11 mouse cellular contexts compared by ENCODE assay signal in the genomic region with DNA sequence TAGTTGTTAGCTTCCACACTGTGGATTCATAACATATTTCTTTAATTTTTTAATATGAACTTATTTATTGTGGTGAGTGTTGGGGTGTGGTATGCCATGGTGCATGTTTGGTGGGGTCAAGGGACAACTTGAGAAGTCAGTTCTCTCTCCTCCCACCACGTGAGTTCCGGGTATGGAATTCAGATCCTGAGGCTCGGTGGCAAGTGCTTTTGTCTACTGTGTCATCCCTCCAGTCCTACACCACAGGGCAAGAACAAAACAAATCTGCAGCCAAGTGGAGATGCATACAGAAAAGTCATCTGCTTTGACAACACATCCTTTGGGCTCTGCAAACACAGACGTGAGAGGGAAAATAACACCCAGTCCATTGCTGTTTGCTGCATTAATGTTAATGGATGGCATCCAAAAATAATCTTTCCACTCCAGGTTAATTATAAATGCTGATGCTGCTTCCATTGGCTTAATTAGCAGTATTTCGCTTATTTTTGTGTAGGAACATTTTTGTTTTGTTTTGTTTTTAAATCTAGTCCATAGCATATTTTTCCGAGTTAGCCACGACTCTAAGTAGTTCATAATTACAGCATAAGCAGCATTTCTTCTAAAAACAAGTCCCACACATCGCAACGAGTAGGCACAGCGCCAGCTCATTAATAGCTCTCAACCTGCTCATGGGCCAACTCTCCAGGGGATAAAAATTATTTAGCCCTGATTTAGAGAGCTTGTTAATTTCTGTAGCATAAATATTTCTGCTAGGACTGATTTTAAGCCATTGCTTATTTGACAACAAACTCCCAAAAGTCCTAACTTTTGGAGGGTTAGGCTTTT. TPM values are rescaled to one million over a fixed set of nuclear protein-coding genes. Genes with fewer than 3 reads are reported as not detected.
DNase-seq lines count a peak whose midpoint lies in the region; ATAC-seq and TF ChIP-seq lines count a peak whose summit lies in the region.
"Had no signal": no experiment of that assay in that cellular context is flagged by ENCODE, and none has a peak within 500 bp of the region (broad histone marks: within the 10 kb centered on the region; RNA-seq: fewer than 3 reads in every experiment).

No protein-coding gene starts in this region.

- no peak for ATAC-seq in midbrain, postnatal 0 days (ENCODE audit: low FRiP score)
- ATAC-seq in midbrain, embryonic 11.5 days (ENCODE audit: low FRiP score), result no peak
- ATAC-seq: CD4-positive, CD25-positive, alpha-beta regulatory T cell, adult 4 months; intestine, embryonic 15.5 days had no signal

- intact Hi-C loops in gastrocnemius, adult 2 months (cut with DNase I), result no loop called here
- intact Hi-C loops in left cerebral cortex, postnatal 25 days (cut with DNase I), result no loop called here
- intact Hi-C loops in gastrocnemius, postnatal 36 days (cut with DNase I), result no loop called here

- no peak for TF ChIP-seq CTCF in gastrocnemius, adult 2 months (IDR thresholded peaks at IDR 0.05)
- no peak for TF ChIP-seq CTCF in midbrain, postnatal 0 days (IDR thresholded peaks at IDR 0.05)

- H3K27me3 ChIP-seq in midbrain, postnatal 0 days (ENCODE audit: insufficient read depth, low read length), result no peaks in the 10 kb centered on the region
- no peaks in the 10 kb centered on the region for H3K27me3 ChIP-seq in midbrain, embryonic 11.5 days (ENCODE audit: control insufficient read depth, insufficient read depth, low read length)
- H3K27me3 ChIP-seq: intestine, embryonic 15.5 days had no signal

- H3K4me2 ChIP-seq in midbrain, postnatal 0 days (ENCODE audit: low read depth, low read length, poor library complexity, severe bottlenecking), result no peak overlapping the region
- no peak overlapping the region for H3K4me2 ChIP-seq in midbrain, embryonic 11.5 days
- H3K4me2 ChIP-seq: intestine, embryonic 15.5 days had no signal

- H3K9ac ChIP-seq in midbrain, postnatal 0 days (replicated peaks; ENCODE audit: low read length, poor library complexity, severe bottlenecking), result no peak overlapping the region
- H3K9ac ChIP-seq in midbrain, embryonic 11.5 days (ENCODE audit: low read length), result no peak overlapping the region
- H3K9ac ChIP-seq: intestine, embryonic 15.5 days had no signal

- H3K4me3 ChIP-seq in gastrocnemius, adult 2 months, result no peak overlapping the region
- H3K4me3 ChIP-seq in midbrain, postnatal 0 days (ENCODE audit: low read depth, low read length), result no peak overlapping the region
- no peak overlapping the region for H3K4me3 ChIP-seq in midbrain, embryonic 11.5 days (ENCODE audit: low read depth, low read length)
- H3K4me3 ChIP-seq: intestine, embryonic 15.5 days had no signal

- H3K36me3 ChIP-seq in midbrain, postnatal 0 days (ENCODE audit: insufficient read depth, low read length), result no peaks in the 10 kb centered on the region
- no peaks in the 10 kb centered on the region for H3K36me3 ChIP-seq in midbrain, embryonic 11.5 days (ENCODE audit: control insufficient read depth, insufficient read depth, low read length)
- H3K36me3 ChIP-seq: intestine, embryonic 15.5 days had no signal

- peak overlapping the region; percentile 38; the same call in 1 of the 2 replicates for H3K27ac ChIP-seq in gastrocnemius, adult 2 months
- no peak overlapping the region for H3K27ac ChIP-seq in midbrain, postnatal 0 days (ENCODE audit: low read depth, low read length)
- no peak overlapping the region for H3K27ac ChIP-seq in midbrain, embryonic 11.5 days (ENCODE audit: low read depth, low read length)
- H3K27ac ChIP-seq: intestine, embryonic 15.5 days had no signal

- DNase-seq in gastrocnemius, adult 2 months, result no peak
- no peak for DNase-seq in gastrocnemius, postnatal 25 days
- DNase-seq in midbrain, postnatal 0 days (ENCODE audit: low spot score), result peak; percentile 70
- DNase-seq in midbrain, embryonic 11.5 days (ENCODE audit: low spot score, missing footprints), result no peak
- DNase-seq in left cerebral cortex, postnatal 25 days (ENCODE audit: low spot score in 2 of 2), result peak; percentile 23 to 49
- no peak for DNase-seq in thymus, postnatal 10 days (ENCODE audit: low spot score in 2 of 2)
- DNase-seq in thymus, postnatal 36 days, result no peak
- no peak for DNase-seq in gastrocnemius, postnatal 36 days

- H3K4me1 ChIP-seq in midbrain, postnatal 0 days (ENCODE audit: insufficient read depth, low read length), result no peaks in the 10 kb centered on the region
- H3K4me1 ChIP-seq in midbrain, embryonic 11.5 days (ENCODE audit: control insufficient read depth, insufficient read depth, low read length), result no peaks in the 10 kb centered on the region
- H3K4me1 ChIP-seq: intestine, embryonic 15.5 days had no signal

- H3K9me3 ChIP-seq in midbrain, postnatal 0 days (ENCODE audit: low read length), result no peaks in the 10 kb centered on the region
- H3K9me3 ChIP-seq in midbrain, embryonic 11.5 days (ENCODE audit: control insufficient read depth, low read length), result no peaks in the 10 kb centered on the region
- H3K9me3 ChIP-seq: intestine, embryonic 15.5 days had no signal

- WGBS in midbrain, postnatal 0 days, result 57% methylated on average over 10 of the region's 10 CpGs
- WGBS in midbrain, embryonic 11.5 days, result 80% methylated on average over 10 of the region's 10 CpGs

RNA-seq across cellular contexts. Expression of a gene that starts 14.9 kb away (rescaled TPM):
- not detected for total RNA-seq in gastrocnemius, adult 2 months (2021)
- total RNA-seq in gastrocnemius, postnatal 25 days (2021), result not detected
- 0.09 and 0.22 TPM in 2 replicates for total RNA-seq in midbrain, postnatal 0 days (2014; rRNA removed)
- polyA plus RNA-seq in midbrain, postnatal 0 days (2015; fragmentation: Nextera tagmentation; extraction: Ambion mirVana), result 0.27 and 0.57 TPM in 2 replicates
- polyA plus RNA-seq in midbrain, embryonic 11.5 days (2014; fragmentation: Nextera tagmentation; extraction: Ambion mirVana), result 0.07 and 0.23 TPM in 2 replicates
- total RNA-seq in left cerebral cortex, postnatal 25 days (2021), result not detected
- total RNA-seq in gastrocnemius, postnatal 36 days (2021), result not detected
- polyA plus RNA-seq: CD4-positive, CD25-positive, alpha-beta regulatory T cell, adult 4 months; lung, embryonic 16.5 days had no signal

Comparison
In these comparisons a context has a peak if more than half of its experiments do, and no peak if none do; other contexts are left out.
1. DNase-seq: peak in midbrain, postnatal 0 days (single experiment) and left cerebral cortex, postnatal 25 days (2 of 2); none in gastrocnemius, adult 2 months (single experiment), gastrocnemius, postnatal 25 days (single experiment), midbrain, embryonic 11.5 days (single experiment), thymus, postnatal 10 days (0 of 2), thymus, postnatal 36 days (0 of 2) and gastrocnemius, postnatal 36 days (0 of 2).